Mouse (Mus musculus) spleen, postnatal 10 days (tissue): ENCODE measurements around the gene Fbxw10.

ENCODE experiments used
- DNase-seq, 2 experiments: peaks; one replicate each; pipeline ENCODE4 v3.0.0; 2021 to 2022; ENCODE audit warnings: low spot score in 2 of 2

Fbxw10 gene

GRCm38 (mm10) chr11:62909720-62910306 is 62.9 kb downstream of the Fbxw10 start:
- peak in 1 of 2 experiments; percentile 27 for DNase-seq

- DNase-seq = no peak
Observed at GRCm38 (mm10) chr11:62911362-62911761, 64.5 kb downstream of the Fbxw10 start.

GRCm38 (mm10) chr11:62913141-62913540 is 66.3 kb downstream of the Fbxw10 start:
- no peak for DNase-seq

- peak in 1 of 2 experiments; percentile 41 for DNase-seq
Observed at GRCm38 (mm10) chr11:62914532-62914931, 67.7 kb downstream of the Fbxw10 start.

- DNase-seq = no peak
Observed at GRCm38 (mm10) chr11:62915486-62915885, 68.6 kb downstream of the Fbxw10 start.

GRCm38 (mm10) chr11:62916765-62917164 is 69.9 kb downstream of the Fbxw10 start:
- DNase-seq = no peak

- DNase-seq = no peak
Observed at GRCm38 (mm10) chr11:62919946-62920742, 73.3 kb downstream of the Fbxw10 start.

- DNase-seq = no peak
Observed at GRCm38 (mm10) chr11:62920743-62921050, 73.8 kb downstream of the Fbxw10 start.

- DNase-seq = peak; percentile 36 to 71
Observed at GRCm38 (mm10) chr11:62921052-62921977, 74.4 kb downstream of the Fbxw10 start.

- DNase-seq = no peak
Observed at GRCm38 (mm10) chr11:62924091-62924761, 77.4 kb downstream of the Fbxw10 start.
